Mouse (Mus musculus) cerebellum, adult 11 months (tissue): ENCODE data around the gene Poc1a.
A peak's percentile ranks its signal among the peaks of the same experiment; 100 is the strongest.

ENCODE experiments used
- DNase-seq: peaks from one replicate; pipeline ENCODE4 v3.0.0; 2022

Gene Poc1a

GRCm38 (mm10) chr9:106302446-106303150, 21.7 kb downstream of the Poc1a start:
- DNase-seq: no peak

- no peak for DNase-seq
Observed at GRCm38 (mm10) chr9:106303460-106303960, 22.6 kb downstream of the Poc1a start.

GRCm38 (mm10) chr9:106305228-106305627, 24.4 kb downstream of the Poc1a start:
- DNase-seq: no peak

- DNase-seq: peak; percentile 64
Observed at GRCm38 (mm10) chr9:106306662-106307351, 25.9 kb downstream of the Poc1a start.

- DNase-seq: no peak
Observed at GRCm38 (mm10) chr9:106308151-106308550, 27.3 kb downstream of the Poc1a start.

GRCm38 (mm10) chr9:106308555-106308954, 27.7 kb downstream of the Poc1a start:
- DNase-seq: no peak

GRCm38 (mm10) chr9:106308983-106309382, 28.1 kb downstream of the Poc1a start:
- DNase-seq: no peak

- DNase-seq: no peak
Observed at GRCm38 (mm10) chr9:106309859-106310258, 29.0 kb downstream of the Poc1a start.

GRCm38 (mm10) chr9:106311625-106312191, 30.8 kb downstream of the Poc1a start:
- no peak for DNase-seq

GRCm38 (mm10) chr9:106312950-106313360, 32.1 kb downstream of the Poc1a start:
- no peak for DNase-seq

GRCm38 (mm10) chr9:106314196-106314595, 33.3 kb downstream of the Poc1a start:
- no peak for DNase-seq

GRCm38 (mm10) chr9:106318074-106318473, 37.2 kb downstream of the Poc1a start:
- no peak for DNase-seq

GRCm38 (mm10) chr9:106319095-106319494, 38.2 kb downstream of the Poc1a start:
- DNase-seq: no peak

- DNase-seq: no peak
Observed at GRCm38 (mm10) chr9:106322497-106322896, 41.6 kb downstream of the Poc1a start.

- no peak for DNase-seq
Observed at GRCm38 (mm10) chr9:106326241-106326640, 45.4 kb downstream of the Poc1a start.

GRCm38 (mm10) chr9:106327125-106327809, 46.4 kb downstream of the Poc1a start:
- DNase-seq: no peak

GRCm38 (mm10) chr9:106328068-106328610, 47.3 kb downstream of the Poc1a start:
- DNase-seq: no peak

GRCm38 (mm10) chr9:106328772-106329511, 48.1 kb downstream of the Poc1a start:
- no peak for DNase-seq

GRCm38 (mm10) chr9:106332746-106333145, 51.9 kb downstream of the Poc1a start:
- no peak for DNase-seq

- no peak for DNase-seq
Observed at GRCm38 (mm10) chr9:106337620-106338019, 56.8 kb downstream of the Poc1a start.

GRCm38 (mm10) chr9:106338462-106339172, 57.8 kb downstream of the Poc1a start:
- DNase-seq: no peak

GRCm38 (mm10) chr9:106339173-106339558, 58.3 kb downstream of the Poc1a start:
- DNase-seq: no peak
